Mouse (Mus musculus) C2C12 (cell line): ENCODE measurements around the gene Lin52. TPM values are rescaled to one million over a fixed set of nuclear protein-coding genes. Genes with fewer than 3 reads are reported as not detected.

Experiments used
- H3K27me3 ChIP-seq: one replicate; pipeline ENCODE4 v1.6.1; 2011; ENCODE audit not compliant: control insufficient read depth, insufficient read depth, insufficient read length
- H3K36me3 ChIP-seq: one replicate; pipeline ENCODE4 v1.6.1; 2011; ENCODE audit not compliant: control insufficient read depth, insufficient read depth
- H3K4me3 ChIP-seq: one replicate; pipeline ENCODE4 v1.5.1; 2011; ENCODE audit warnings: mild to moderate bottlenecking, control low read depth; ENCODE audit not compliant: poor library complexity, insufficient read depth, severe bottlenecking
- H3K79me2 ChIP-seq: one replicate; pipeline ENCODE4 v1.6.1; 2011; ENCODE audit not compliant: control insufficient read depth, insufficient read depth
- H3K79me3 ChIP-seq: one replicate; pipeline ENCODE4 v1.6.1; 2011; ENCODE audit warnings: low read depth, control low read depth
- H3ac ChIP-seq: one replicate; pipeline ENCODE3; 2011; ENCODE audit warnings: low read depth; ENCODE audit not compliant: control insufficient read depth, insufficient read length
- CEBPB ChIP-seq: IDR thresholded peaks from one replicate; pipeline ENCODE4 v1.6.1; 2011; ENCODE audit warnings: low read depth, mild to moderate bottlenecking, control low read depth, moderate library complexity
- CTCF ChIP-seq: IDR thresholded peaks from one replicate; pipeline ENCODE4 v1.5.1; 2011; ENCODE audit not compliant: control insufficient read depth, insufficient read depth, insufficient read length
- FOSL1 ChIP-seq: IDR thresholded peaks from one replicate; pipeline ENCODE4 v1.8.0; 2011; ENCODE audit warnings: mild to moderate bottlenecking, low read length; ENCODE audit not compliant: poor library complexity, insufficient read depth, severe bottlenecking
- MAX ChIP-seq: IDR thresholded peaks from one replicate; pipeline ENCODE4 v1.6.1; 2011; ENCODE audit warnings: mild to moderate bottlenecking, control low read depth
- MYOD1 ChIP-seq: IDR thresholded peaks from one replicate; pipeline ENCODE4 v1.6.1; 2011; ENCODE audit warnings: low read depth; ENCODE audit not compliant: control insufficient read depth, insufficient read length
- MYOG ChIP-seq: IDR thresholded peaks from one replicate; pipeline ENCODE4 v1.6.1; 2011; ENCODE audit not compliant: control insufficient read depth, insufficient read length; ENCODE audit errors: extremely low read depth
- USF1 ChIP-seq: IDR thresholded peaks from one replicate; pipeline ENCODE4 v1.6.1; 2011; ENCODE audit warnings: low read depth, mild to moderate bottlenecking, control low read depth, moderate library complexity
- polyA plus RNA-seq: library from polyadenylated mRNA; unstranded; fragments of >200 nt; fragmentation: generic; extraction: Trizol; gene quantifications from one replicate; pipeline ENCODE4 v1.2.1, GENCODE M21; 2012; ENCODE audit warnings: missing spikeins

The Lin52 gene
- polyA plus RNA-seq, 1 experiment = 2.8 TPM

DNA sequence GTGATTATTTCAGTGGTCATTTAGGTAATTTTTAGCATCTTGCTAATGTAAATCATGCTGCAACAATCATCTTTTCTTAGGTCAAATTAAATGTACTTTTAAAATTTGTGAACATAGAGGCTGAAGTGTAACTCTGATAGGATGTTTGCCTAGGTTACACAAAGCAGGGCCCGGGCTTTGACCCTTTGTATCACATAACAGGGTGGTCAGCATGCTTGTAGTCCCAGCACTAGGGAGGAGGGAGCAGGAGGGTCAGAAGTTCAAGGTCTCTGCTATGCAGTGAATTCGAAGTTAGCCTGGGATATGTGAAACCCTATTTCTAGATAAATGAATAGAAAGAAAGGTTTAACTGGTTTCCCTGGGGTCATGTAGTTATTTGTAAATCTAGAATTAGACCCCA, 30.0 kb downstream of the Lin52 start:
- no peak overlapping the region for H3ac ChIP-seq
- TF ChIP-seq FOSL1 = no peak
- TF ChIP-seq MYOD1 = no peak
- no peak for TF ChIP-seq CEBPB
- no peak for TF ChIP-seq MYOG
- peaks cover 5% of the 10 kb centered on the region for H3K36me3 ChIP-seq
- H3K4me3 ChIP-seq = no peak overlapping the region
- H3K79me3 ChIP-seq = no peaks in the 10 kb centered on the region
- H3K79me2 ChIP-seq = no peaks in the 10 kb centered on the region
- H3K27me3 ChIP-seq = no peaks in the 10 kb centered on the region

DNA sequence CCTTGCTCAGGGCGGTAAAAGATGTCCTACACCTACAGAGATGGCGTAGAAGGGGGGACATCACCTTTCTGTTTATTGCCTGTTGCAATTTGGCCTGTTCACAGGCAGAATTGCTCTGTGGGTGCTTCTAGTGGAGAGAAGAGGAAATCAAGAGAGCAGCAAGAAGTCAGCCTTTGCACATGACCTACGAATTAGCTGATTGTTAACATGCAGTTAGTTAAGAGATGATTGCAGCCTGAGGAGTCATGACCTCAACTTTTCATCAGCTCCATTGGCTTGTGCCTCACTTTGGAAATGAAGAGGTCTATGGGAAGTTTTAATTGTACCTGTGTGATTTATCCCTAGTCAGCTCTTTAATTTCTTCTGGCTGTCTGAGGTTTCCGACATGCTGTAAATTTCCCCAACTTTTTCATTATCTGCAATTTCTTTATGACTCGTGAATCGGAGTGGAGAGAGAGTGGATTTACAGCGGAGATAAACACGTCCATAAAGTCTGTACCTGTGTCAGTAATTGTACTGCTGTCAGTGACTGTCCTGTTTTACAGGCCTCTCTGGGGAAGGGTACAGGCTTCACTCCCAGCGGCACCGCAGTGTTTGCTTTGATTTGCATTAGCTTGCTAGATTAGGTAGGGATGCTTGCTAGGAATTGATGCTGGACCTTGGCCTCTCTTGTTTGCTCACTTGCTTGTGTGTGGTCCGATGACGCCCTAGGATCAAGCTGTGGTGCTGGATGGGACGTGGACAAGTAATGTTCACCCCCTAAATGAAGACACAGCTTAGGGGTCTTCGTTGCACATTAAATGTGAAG, 31.8 kb downstream of the Lin52 start:
- H3ac ChIP-seq = no peak overlapping the region
- H3K27me3 ChIP-seq = no peaks in the 10 kb centered on the region
- no peak overlapping the region for H3K4me3 ChIP-seq
- H3K79me3 ChIP-seq = no peaks in the 10 kb centered on the region
- peaks cover 5% of the 10 kb centered on the region for H3K36me3 ChIP-seq
- no peaks in the 10 kb centered on the region for H3K79me2 ChIP-seq
- TF ChIP-seq CTCF = no peak
- no peak for TF ChIP-seq MYOD1
- no peak for TF ChIP-seq MYOG
- no peak for TF ChIP-seq FOSL1
- no peak for TF ChIP-seq CEBPB

DNA sequence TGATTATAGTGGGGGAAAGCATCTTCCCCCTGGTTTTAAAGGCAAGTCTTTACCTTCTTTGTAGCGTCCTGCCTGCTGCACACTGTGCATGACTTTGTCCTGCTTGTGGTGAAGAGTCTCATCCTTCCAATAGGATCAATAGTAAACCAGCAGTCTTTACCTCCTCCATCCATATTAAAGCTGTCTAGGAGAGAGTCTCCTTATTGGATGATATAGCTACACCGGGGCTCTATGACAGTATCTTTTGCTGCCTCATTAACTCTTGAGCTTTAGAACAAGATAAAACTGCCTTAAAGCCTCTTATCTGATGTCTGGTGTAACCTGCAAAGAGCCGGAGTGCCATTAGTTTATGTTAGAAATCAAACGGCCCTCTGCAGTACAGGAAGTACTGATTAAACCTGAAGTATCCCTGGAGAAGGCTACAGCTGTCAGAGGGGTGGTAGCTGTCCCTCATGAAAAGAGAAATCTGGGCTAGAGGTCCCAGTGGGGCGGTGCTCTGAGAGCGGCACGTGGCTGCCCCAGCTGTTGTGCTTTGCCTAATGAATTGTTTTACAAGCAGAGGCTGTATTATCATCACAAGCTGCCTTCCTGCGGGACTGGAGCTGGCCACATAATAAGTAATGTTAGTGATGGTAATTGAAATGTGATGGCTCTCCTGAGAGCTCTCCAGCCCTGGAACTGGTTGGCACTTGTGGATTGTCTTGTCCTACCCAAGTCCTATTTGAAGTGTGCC, 36.3 kb downstream of the Lin52 start:
- Histone ChIP-seq H3K27me3 (no peaks in the 10 kb centered on the region), H3ac (no peak overlapping the region), H3K36me3 (peaks cover 5% of the 10 kb centered on the region), H3K79me2 (no peaks in the 10 kb centered on the region), H3K4me3 (no peak overlapping the region), H3K79me3 (no peaks in the 10 kb centered on the region)
- TF ChIP-seq USF1 (no peak), MYOG (no peak), FOSL1 (no peak), MAX (no peak), CTCF (no peak), MYOD1 (no peak), CEBPB (no peak)

DNA sequence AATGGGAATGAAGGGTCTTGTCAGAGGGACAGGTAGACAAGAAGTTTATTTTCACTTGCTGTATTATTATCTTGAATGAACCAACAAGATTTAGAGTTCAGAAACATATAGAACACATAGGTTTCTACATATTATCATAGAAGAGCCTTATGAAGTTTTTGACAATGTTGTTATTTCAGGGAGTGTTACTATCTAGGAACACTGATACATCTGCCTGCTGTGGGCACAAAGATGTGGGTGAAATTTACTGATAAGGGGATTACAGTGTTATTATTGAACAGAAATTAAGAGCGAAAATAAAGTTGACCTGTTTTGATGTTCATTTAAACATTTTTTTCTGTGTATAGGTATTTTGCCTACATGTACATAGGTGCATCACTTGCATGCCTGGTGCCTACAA, 45.6 kb downstream of the Lin52 start:
- Histone ChIP-seq H3K27me3 (no peaks in the 10 kb centered on the region), H3ac (no peak overlapping the region), H3K4me3 (no peak overlapping the region), H3K79me2 (no peaks in the 10 kb centered on the region), H3K36me3 (no peaks in the 10 kb centered on the region), H3K79me3 (no peaks in the 10 kb centered on the region)
- TF ChIP-seq MYOG (no peak), CTCF (no peak), MAX (no peak), FOSL1 (no peak), MYOD1 (no peak), CEBPB (no peak), USF1 (no peak)

DNA sequence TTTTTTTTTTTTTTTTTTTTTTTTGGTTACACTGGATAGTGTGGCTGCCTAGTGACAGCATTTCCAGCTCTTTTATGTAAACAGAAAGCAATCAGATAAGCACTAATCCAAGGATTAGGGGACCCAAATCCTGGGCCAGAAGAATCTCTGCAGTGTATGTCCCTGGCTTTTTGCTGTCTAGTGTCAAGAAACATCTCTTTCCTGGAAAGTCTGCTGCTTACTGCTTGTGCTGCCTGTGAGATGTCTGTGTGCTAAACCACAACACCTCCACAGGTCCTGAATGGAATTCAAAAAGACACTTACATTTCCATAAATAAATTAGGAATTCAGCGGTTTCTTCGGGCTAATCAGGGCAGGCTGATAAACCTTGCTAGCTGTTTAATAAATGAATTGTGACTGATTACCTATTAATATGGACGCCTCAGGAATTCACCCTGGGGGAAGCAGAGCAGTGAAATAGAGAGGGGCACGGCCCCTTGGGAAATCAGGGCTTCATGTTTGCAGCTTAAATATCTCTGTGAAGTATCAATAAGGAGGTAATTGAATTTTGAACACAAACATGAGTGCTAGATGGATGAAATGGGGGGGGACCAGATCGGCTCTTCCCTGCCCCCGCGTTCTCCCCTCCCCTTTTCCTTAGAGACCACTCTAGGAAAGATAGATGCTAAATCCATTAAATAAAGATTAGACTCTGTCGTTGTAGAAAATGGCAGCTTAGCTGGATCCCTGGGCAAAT, 49.5 kb downstream of the Lin52 start:
- H3K27me3 ChIP-seq = no peaks in the 10 kb centered on the region
- no peak overlapping the region for H3K4me3 ChIP-seq
- TF ChIP-seq USF1 (no peak), CTCF (no peak), MYOG (no peak), MYOD1 (no peak), FOSL1 (no peak), MAX (no peak), CEBPB (no peak)
- H3K79me2 ChIP-seq = no peaks in the 10 kb centered on the region
- no peaks in the 10 kb centered on the region for H3K79me3 ChIP-seq
- H3ac ChIP-seq = no peak overlapping the region
- no peaks in the 10 kb centered on the region for H3K36me3 ChIP-seq
